Mouse (Mus musculus) granulocyte monocyte progenitor cell, adult 5-6 weeks (primary cell): ENCODE measurements around the gene Bglap. TPM values are rescaled to one million over a fixed set of nuclear protein-coding genes. Genes with fewer than 3 reads are reported as not detected.
"Not testable (repeated sequence)": the region's sequence is repeated elsewhere in the genome, so short reads cannot be mapped to it uniquely, and the experiment has no call there.

Experiments used
- ATAC-seq: replicated peaks from 2 replicates; pipeline ENCODE4 v1.8.0; 2016; ENCODE audit warnings: mild to moderate bottlenecking, moderate TSS enrichment, inconsistent platforms; ENCODE audit not compliant: poor library complexity, severe bottlenecking
- total RNA-seq, 2 experiments: library from RNA; stranded (forward) in 1 of 2; stranded (reverse) in 1 of 2; fragments of 200-712, 200-1000 nt in 1 of 2; fragments of >200 nt in 1 of 2; fragmentation: Nextera tagmentation in 1 of 2; gene quantifications; 2 replicates each; pipeline ENCODE4 v1.2.3; 2014 to 2017

Bglap gene
- total RNA-seq (2014; fragmentation: Nextera tagmentation) = not detected in 2 replicates
- not detected in 2 replicates for total RNA-seq (2017)

DNA sequence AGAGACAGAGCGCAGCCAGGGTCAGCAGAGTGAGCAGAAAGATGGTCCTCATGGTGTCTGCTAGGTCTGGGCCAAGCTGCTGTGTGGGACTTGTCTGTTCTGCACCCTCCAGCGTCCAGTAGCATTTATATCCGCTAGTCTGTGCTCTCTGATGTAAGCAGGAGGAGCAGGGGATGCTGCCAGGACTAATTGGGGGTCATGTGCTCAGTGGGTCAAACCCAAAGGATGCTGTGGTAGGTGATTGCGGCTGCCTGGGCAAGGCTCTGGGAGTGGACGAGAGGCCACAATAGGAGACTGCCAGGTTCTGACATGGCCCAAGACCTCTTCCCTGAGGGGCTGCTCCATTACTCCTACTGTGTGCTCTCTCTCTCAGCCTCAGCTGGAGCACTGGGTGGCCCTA lies at the start of gene Bglap:
Gene Bglap (minus strand): TSS at position 101 of the 400 bp plus-strand sequence.
- ATAC-seq = no peak

DNA sequence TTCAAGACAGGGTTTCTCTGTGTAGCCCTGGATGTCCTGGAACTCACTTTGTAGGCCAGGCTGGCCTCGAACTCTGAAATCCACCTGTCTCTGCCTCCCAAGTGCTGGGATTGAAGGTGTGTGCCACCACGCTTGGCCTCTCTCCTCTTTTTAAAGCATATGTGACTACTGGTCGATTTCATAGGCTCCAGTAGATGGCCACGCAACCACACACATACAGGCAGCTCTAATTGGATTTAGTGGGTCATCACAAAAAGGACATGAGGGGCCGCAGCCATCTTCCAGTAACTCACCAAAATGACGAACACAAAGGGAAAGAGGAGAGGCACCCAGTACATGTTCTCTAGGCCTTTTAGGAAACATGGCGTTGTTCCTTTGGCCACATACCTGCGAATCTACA lies 44.4 kb upstream of the Bglap start:
- ATAC-seq = not testable (repeated sequence)

DNA sequence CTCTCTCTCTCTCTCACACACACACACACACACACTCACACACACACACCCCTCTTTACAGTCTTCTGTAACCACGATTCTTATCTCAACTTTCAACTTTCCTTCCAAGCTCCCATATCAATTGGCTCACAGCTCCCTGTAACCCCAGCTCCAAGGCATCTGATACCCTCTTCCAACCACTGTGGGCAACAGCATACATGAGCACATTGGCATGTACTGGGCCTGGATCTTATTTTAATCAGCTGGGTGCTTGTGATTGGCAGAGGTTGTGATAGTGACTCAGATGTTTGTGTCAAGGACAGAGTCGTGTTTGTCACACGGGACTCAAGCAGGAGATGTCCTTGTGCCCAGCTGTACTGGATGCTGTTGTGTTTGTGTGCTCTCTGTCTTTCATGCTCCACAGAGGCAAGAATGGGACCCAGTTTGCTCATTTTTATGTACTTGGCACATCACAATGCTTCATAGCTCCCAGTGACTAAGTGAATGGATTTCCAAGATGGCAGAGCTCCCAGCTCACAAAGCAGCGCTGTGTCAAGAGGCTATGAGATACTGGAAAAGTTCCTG lies 43.2 kb upstream of the Bglap start:
- no peak for ATAC-seq

DNA sequence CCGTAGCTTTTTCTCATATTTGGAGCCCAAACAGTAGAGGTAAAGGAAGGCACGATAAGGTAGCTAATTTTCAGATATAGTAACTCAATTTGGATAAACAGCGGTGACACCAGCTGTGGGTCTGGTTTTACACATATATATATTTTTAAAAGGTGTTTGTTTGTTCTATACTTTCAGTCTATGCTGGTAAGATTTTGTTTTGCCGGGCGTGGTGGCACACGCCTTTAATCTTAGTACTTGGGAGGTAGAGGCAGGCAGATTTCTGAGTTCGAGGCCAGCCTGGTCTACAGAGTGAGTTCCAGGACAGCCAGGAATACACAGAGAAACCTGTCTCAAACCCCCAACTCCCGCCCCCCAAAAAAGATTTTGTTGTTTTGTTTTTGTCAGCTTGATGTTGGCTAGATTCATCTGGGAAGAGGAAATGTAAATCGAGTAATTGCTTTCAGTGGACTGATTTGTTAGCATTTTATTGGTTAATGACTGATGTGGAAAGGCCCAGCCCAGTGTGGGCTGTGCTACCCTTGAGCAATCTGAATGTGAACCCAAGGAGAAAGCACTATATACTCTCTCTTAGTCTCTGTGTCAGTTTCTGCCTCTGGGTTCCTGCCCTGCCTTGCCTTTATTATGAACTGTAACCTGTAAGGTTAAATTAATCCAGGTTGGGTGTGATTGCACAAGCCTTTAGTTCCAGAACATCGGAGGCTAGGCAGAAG lies 41.6 kb upstream of the Bglap start:
- ATAC-seq = no peak

DNA sequence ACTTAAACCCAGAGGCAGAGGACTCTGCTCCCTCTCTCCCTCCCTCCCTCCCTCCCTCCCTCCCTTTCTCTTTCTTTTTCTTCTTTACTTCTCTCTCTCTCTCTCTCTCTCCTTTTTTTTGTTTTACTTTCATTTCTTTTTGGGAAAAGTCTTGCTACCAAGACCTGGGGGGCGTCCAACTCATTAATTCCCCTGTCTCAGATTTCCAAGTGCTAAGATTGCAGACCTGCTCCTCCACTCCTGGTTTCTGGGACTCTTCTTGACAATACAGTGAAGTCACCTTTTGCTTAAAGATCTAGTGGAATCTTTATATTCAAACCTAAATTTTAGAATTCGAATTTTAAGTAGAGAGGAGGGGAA lies 41.0 kb upstream of the Bglap start:
- ATAC-seq = no peak

DNA sequence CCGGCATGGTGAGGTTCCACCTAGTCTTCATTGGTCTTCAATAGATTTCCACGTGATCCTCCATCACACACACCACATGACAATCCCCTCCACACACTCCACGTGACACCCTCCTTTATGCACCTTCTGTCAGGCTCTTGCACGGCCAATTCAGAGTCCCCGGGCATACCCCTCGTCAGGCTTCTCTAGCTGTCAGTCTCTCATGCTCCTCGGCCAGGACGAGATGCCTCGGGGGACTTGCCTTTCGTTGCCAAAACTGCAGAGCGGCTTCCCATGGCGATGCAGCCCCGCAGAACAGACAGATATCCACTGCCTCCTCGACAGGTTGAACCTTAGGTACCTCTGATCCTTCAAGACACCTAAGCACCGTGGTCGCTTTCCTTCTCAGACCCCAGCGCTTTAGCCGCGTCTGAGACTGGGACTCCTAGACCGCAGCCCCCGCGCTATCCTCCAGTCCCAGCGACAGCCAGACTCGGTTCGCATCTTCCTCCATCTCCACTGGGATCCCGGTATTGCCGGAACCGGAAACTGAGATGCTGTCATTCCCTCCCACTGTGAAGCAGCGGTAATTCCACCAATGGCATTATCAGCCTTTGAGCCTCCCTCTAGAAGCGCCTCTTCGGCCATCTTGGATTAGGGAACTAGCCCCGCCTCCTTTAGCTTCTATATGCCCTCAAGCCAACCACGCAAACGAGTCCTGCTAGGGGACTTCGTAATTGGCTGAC lies 40.5 kb upstream of the Bglap start, which contains the start of gene Slc25a44:
Gene Slc25a44 (minus strand): TSS at position 535 of the 725 bp plus-strand sequence.
- peak; percentile 95 for ATAC-seq

DNA sequence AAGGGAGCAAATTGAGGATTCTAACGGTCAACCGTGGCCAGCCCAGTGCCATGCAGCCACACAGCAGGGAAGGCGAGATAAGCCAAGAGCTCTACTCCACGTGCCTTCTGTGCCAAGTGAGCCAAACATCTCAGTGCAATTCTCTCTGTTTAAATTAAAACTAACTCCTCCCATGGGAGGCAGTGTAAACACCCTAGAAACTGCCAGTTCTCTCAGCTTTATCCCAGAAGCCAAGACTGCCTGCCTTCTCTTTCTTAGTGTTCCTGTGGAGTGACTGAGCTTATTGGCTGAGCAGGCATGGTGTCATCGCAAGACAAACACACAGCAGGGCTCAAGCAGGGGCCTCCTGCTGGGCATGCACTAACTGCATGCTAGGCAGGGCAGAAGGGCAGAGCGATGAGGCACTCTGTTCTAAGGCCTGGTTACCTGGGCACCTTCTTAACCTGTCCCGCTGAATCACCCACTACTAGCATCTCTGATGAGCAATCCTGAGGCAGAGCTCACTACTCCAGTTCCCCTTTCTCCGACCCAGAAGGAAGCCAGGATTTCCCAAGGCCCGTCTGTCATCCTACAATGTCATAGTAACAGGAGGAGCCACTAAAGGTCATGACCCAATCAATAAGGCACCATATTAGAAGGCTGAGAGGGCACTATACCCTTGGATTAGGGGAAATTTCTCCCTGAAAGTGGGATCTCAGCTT lies 37.9 kb upstream of the Bglap start:
- peak; percentile 57 for ATAC-seq

DNA sequence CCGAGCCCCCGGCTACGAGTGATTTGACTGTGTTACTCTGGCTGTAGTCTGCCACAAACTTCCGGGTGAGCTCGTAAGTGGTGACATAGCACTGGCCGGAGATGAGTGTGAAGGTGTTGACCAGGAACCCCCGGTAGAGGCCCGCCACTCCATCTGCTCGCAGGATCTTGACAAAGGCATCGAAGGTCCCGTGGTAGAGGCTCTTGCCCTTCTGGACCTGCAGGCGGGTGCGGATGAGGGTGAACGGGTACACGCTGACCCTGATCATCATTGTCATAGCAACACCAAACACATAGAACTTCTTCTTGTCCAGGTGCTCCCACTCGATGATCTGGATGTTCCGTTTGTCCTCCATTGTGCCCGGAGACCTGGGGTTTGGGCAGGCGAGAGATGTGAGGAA lies 36.5 kb upstream of the Bglap start:
- no peak for ATAC-seq

DNA sequence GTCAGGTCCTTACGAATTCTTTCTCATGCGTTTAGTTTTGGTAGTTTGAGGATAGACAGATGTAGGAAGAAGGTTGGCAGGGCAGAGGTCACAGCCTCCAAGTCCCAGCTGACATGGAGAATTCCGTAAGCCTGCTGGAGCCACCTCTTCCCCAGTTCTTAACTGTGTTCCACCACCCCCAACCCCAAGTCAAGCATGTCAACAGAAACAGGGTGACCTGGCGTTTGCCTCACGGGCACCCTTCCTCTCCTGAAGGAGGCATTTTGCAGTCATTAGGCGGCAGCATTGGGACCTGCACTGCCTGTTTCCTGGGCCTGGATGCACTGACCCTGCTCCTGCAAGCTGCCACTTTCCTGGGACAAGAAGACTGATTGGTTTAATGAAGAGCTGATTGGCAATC lies 33.8 kb upstream of the Bglap start:
- no peak for ATAC-seq

DNA sequence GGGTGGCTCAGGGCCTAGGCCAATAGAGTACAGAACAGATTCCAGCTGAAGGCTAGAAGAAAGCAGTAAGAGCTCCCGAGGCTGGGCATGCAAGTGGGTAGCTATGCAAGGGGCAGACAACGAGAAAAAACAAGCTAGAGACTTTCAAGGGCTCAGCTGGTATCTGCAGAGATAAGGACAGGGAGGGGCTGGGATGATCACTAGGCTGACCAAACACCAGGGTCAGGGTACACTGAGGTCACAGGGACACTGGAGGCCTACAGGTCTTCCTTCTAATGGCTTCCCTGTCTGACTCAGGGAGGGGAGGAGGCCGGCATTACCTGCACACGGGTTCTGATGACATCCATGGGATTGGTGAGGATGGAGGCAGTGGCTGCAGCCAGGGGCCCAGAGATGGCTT lies 31.4 kb upstream of the Bglap start:
- ATAC-seq = no peak

DNA sequence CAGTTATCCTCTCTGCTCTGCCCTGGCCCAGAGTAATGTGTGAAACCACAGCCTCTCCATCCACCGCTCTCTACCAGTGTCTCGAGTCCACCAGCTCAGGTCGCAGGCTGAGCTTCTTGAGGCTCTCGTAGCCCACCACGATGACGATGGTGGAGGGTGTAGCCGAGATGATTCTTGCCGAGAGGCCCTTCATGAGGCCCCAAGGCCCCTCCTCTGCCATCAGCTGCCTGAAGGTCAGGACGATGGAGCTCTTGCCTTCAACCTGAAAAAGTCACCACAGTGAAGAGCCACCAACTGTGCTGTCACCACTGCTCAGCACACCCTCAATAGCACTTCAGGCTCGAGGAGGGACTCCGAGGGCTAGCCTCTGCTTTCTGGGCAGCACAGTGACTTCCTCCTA lies 28.4 kb upstream of the Bglap start:
- no peak for ATAC-seq

DNA sequence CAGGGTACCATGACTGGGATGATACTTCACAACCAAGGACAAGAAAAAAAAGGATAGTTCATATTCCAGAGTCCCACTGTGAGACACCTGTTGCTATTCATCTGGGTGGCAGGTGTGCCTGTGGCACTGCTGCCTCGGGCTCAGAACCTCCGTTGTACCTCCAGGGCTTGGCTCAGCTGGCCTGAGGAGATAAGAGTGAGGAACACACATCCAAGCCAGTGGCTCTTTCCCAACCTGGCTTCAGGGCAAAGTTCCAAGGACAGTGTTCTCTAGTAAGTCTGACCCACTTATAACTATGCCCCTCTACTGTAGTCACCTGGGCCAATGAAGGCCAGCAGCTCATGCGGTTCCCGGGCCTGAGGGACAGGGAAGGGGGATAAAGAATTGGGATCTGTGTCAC lies 27.4 kb upstream of the Bglap start:
- ATAC-seq = no peak

DNA sequence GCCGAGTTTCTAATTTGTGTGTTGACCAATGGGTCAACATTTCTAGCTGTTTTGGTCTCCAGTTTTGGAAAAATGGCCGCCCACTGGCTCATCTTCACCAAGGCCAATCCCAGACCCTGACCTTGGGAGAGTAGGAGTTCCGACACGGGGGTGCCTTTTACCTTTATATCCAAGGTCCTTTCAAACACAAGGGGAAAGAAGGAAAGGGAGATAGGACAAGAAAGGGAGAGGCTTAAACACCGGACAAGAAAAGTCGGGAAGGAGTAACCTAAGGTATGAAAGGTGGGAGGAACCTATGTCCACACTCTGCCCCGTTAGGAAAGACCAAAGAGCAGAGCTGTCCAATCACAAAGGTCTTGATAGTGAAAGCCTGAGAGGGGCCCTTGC lies 26.4 kb upstream of the Bglap start:
- no peak for ATAC-seq

DNA sequence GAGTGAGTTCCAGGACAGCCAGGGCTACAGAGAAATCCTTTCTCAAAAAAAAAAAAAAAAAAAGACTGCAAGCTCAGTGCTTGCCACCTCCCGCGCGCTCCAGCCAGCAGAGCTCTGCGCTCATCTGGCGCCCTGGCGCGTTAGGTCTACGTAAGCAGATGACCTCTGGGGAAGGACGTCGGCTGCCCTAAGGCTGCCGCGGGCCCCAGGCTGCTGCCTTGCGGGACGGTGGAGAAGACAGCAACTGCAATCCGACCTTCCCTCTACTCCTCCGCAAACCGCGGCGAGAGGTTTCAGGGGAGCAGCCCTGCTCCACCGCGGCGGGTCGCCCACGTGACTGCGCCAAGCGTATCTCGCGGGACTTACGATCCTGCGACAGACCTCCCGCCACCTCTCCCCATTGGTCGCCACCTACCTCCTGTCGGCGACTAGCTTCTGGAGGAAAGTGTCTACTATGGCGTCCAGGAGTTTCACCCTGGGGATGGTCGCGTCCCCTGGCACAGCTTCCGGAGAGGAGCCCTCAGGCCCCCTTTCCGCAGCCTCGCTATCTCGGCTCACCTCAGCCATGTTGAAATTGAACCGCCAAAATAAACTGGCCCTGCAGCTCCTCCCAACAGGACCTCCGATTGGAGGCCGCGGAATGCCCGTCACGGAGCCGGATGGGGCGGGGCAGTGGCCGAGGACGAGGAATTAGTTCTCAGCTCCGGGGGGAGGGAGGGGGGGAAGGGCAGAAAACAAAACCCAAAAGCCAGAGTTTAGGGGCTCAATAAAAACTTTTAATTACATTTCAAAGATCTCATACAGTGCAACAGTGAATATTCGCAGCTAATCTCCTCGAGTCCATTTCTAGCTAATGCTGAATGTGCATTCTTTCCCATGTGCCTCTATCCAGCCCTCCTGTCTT lies 25.7 kb upstream of the Bglap start, which contains the start of gene Pmf1:
Gene Pmf1 (minus strand): TSS at position 591 of the 904 bp plus-strand sequence.
- ATAC-seq = peak; percentile 85

DNA sequence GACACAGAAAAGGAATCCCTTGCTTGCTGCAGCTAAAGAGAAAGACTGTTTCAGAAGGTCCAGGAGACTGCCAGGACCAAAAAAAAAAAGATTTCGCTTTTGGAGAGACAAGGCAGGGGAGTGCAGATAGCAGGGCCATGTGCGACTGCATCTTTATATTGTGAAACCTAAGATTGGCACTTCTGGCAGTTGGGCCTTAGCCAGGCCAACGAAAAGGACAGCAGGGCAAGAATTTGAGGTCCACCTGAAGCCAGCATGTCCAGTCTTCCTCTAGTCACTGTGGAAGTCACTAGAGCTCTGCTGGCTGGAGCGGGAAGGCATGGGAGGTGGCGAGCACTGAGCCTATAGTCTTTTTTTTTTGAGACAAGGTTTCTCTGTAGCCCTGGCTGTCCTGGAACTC lies 24.7 kb upstream of the Bglap start:
- ATAC-seq = no peak

DNA sequence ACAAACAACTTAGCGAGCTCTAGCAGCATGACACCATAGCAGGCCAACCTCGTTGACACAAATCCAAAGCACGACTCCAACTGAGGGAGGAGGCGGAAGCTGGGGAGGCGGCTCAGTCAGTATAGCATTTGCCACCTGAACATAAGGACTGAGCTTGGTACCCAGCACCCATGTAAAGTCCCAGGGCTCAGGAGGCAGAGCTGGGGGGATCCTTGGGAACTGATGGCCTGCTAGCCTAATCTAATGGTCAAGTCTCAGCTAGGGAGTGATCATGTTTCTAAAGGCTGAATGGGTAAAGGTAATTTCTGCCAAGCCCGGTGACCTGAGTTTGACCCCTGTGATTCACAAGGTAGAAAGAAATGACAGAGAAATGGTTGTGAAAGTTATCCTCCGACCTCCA lies 23.3 kb upstream of the Bglap start:
- no peak for ATAC-seq

DNA sequence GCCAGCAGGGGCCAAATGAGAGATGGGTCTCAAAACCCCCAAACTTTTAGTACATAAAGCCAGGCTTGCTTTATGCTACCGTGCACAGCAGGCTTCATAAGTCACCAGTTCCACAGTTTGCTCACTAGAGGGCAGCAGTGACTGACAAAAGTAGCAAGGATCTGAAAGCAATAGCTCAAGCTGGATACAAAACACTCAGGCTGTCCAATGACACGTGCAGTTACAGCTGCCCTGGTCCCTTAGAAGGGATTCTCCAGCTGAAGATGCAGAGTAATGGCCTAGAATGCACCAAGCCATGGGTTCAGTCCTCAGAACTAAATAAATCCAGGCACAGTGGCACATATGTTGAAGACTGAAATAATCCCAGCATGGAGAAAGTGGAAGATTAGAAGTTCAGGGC lies 22.8 kb upstream of the Bglap start:
- ATAC-seq = peak; percentile 47

DNA sequence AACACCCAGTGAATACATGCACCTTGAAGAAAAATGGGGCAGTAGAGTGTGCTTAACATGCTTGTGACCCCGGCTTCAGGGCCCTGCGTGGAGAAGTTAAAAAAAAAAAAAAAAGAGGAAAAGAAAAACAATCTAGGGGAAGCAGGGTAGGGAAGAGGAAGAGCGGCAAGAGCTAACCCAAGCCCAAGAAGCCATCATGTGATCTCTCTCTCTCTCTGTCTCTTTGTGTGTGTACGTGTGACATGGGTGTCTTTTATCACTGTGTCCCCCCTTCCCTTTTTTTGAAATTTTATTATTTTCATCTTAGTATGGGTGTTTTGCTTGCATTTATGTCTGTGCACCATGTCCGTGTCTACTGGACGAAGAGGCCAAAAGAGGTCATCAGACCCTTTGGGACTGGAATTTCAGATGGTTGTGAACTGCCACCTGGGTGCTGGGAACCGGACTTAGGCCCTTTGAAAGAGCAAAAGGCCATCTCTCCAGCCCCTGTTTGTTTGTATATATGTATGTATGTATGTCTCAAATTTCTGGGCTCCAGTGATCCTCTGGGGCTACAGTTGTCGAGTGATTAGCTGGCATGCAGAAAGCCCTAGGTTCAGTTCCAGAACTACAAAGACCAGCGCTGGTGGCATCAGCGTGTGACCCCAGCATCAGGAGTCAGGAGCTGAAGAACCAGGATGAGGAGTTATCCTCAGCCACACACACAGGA lies 19.4 kb upstream of the Bglap start:
- peak; percentile 69 for ATAC-seq

DNA sequence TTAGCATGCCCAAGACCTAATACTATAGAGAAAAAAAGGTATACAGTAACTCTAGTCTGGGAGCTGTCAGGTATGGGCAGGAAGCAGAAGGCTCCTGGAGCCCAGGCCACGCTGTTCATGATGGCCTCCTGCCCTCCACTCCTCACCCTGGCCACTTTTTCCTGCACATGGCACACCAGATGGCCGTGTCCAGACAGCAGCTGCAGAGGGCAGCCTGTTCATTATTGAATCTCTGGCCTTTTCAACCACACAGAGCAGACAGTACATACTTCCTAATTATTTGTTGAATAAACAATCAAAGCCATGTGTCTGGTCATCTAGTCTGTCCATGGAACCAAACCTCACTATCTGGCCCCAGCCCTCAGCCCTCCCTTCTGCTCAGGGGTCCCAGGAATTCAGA lies 14.4 kb upstream of the Bglap start:
- ATAC-seq = no peak
